Mouse (Mus musculus) bone marrow macrophage, adult 2 months (primary cell): ENCODE measurements at regions not wholly inside any gene's neighbourhood (a gene's known extent, or its start where the extent isn't known, plus 50 kb on each side); places are given as distances from the start of the nearest gene placed in this dataset.
"Not testable (repeated sequence)": the region's sequence is repeated elsewhere in the genome, so short reads cannot be mapped to it uniquely, and the experiment has no call there.

Source experiments
- H3K27ac ChIP-seq: 2 replicates; pipeline ENCODE4 v1.5.1; 2012; ENCODE audit warnings: low read depth, low read length; ENCODE audit not compliant: insufficient read depth
- H3K4me1 ChIP-seq: 2 replicates; pipeline ENCODE4 v1.6.1; 2012; ENCODE audit warnings: low read length; ENCODE audit not compliant: control insufficient read depth, insufficient read depth
- H3K4me3 ChIP-seq: 2 replicates; pipeline ENCODE4 v1.5.1; 2012; ENCODE audit warnings: mild to moderate bottlenecking, low read length, moderate library complexity; ENCODE audit not compliant: insufficient read depth
- CTCF ChIP-seq: IDR thresholded peaks from 2 replicates; pipeline ENCODE4 v1.5.1; 2012; ENCODE audit warnings: low read depth, mild to moderate bottlenecking, low read length, moderate library complexity
- POLR2A ChIP-seq: IDR thresholded peaks from 2 replicates; pipeline ENCODE4 v1.6.1; 2012; ENCODE audit warnings: mild to moderate bottlenecking, low read depth, low read length, borderline replicate concordance

- Histone ChIP-seq H3K4me1 (no peaks in the 10 kb centered on the region), H3K27ac (no peak overlapping the region), H3K4me3 (no peak overlapping the region)
- TF ChIP-seq POLR2A (no peak), CTCF (no peak)
These were observed 408.4 kb upstream of the Dab2 start for GRCm38 (mm10) chr15:5891188-5891587.

- Histone ChIP-seq H3K4me1 (no peaks in the 10 kb centered on the region), H3K27ac (no peak overlapping the region), H3K4me3 (no peak overlapping the region)
- TF ChIP-seq POLR2A, result no peak
- no peak for TF ChIP-seq CTCF
These were observed 407.6 kb upstream of the Dab2 start for GRCm38 (mm10) chr15:5892034-5892433.

GRCm38 (mm10) chr15:5895688-5896470 is 403.7 kb upstream of the Dab2 start:
- not testable (repeated sequence) for H3K4me1 ChIP-seq, H3K4me3 ChIP-seq, H3K27ac ChIP-seq

GRCm38 (mm10) chr15:5915261-5915660 is 384.3 kb upstream of the Dab2 start:
- H3K27ac ChIP-seq, result no peak overlapping the region
- H3K4me1 ChIP-seq, result no peaks in the 10 kb centered on the region
- H3K4me3 ChIP-seq, result no peak overlapping the region
- TF ChIP-seq POLR2A, result no peak
- no peak for TF ChIP-seq CTCF

GRCm38 (mm10) chr15:5920058-5920457 is 379.5 kb upstream of the Dab2 start:
- Histone ChIP-seq H3K27ac (no peak overlapping the region), H3K4me1 (no peaks in the 10 kb centered on the region), H3K4me3 (no peak overlapping the region)
- no peak for TF ChIP-seq CTCF
- no peak for TF ChIP-seq POLR2A

- TF ChIP-seq POLR2A (no peak), CTCF (no peak)
These were observed 371.8 kb upstream of the Dab2 start for GRCm38 (mm10) chr15:5927768-5928167.

GRCm38 (mm10) chr15:5933586-5933985 is 366.0 kb upstream of the Dab2 start:
- no peak overlapping the region for H3K27ac ChIP-seq
- H3K4me1 ChIP-seq, result peaks cover 2% of the 10 kb centered on the region; the same call in 1 of the 2 replicates
- no peak overlapping the region for H3K4me3 ChIP-seq
- no peak for TF ChIP-seq CTCF
- TF ChIP-seq POLR2A, result no peak

More at GRCm38 (mm10) chr15:5927768-5928167, 371.8 kb upstream of the Dab2 start:
- Histone ChIP-seq H3K27ac (no peak overlapping the region), H3K4me1 (peaks cover 5% of the 10 kb centered on the region), H3K4me3 (0 out of 2 replicates have a peak overlapping the region, but pooled peaks have one; percentile 6)

GRCm38 (mm10) chr15:5940945-5941344 is 358.6 kb upstream of the Dab2 start:
- TF ChIP-seq POLR2A (no peak), CTCF (no peak)
- Histone ChIP-seq H3K4me3 (no peak overlapping the region), H3K4me1 (no peaks in the 10 kb centered on the region), H3K27ac (no peak overlapping the region)

GRCm38 (mm10) chr15:5946650-5947049 is 352.9 kb upstream of the Dab2 start:
- Histone ChIP-seq H3K27ac (no peak overlapping the region), H3K4me1 (peaks cover 7% of the 10 kb centered on the region), H3K4me3 (no peak overlapping the region)
- TF ChIP-seq POLR2A (no peak), CTCF (no peak)

GRCm38 (mm10) chr15:5950919-5951318 is 348.7 kb upstream of the Dab2 start:
- peaks cover 13% of the 10 kb centered on the region for H3K4me1 ChIP-seq
- peak overlapping the region; percentile 68 for H3K27ac ChIP-seq
- 0 out of 2 replicates have a peak overlapping the region, but pooled peaks have one; percentile 15 for H3K4me3 ChIP-seq
- TF ChIP-seq POLR2A (no peak), CTCF (no peak)

- H3K27ac ChIP-seq, result 0 out of 2 replicates have a peak overlapping the region, but pooled peaks have one; percentile 68
- H3K4me3 ChIP-seq, result not testable (repeated sequence)
These were observed 347.9 kb upstream of the Dab2 start for GRCm38 (mm10) chr15:5951661-5952060.

More at GRCm38 (mm10) chr15:5951661-5952060, 347.9 kb upstream of the Dab2 start:
- peaks cover 13% of the 10 kb centered on the region for H3K4me1 ChIP-seq
